Mouse (Mus musculus) G1E (cell line): ENCODE measurements around the gene Crim1. TPM values are rescaled to one million over a fixed set of nuclear protein-coding genes. Genes with fewer than 3 reads are reported as not detected.

Source experiments
- ATAC-seq: 2 replicates; pipeline ENCODE4 v1.8.0; 2016; ENCODE audit warnings: mild to moderate bottlenecking; ENCODE audit not compliant: insufficient number of reproducible peaks, poor library complexity, low FRiP score, severe bottlenecking; ENCODE audit errors: extremely low read depth
- DNase-seq: peaks from one replicate; pipeline ENCODE4 v3.0.0; 2012; ENCODE audit warnings: low spot score
- H3K27me3 ChIP-seq: 2 replicates; pipeline ENCODE4 v1.6.1; 2012; ENCODE audit warnings: mild to moderate bottlenecking, low read length, inconsistent platforms; ENCODE audit not compliant: insufficient read depth
- H3K36me3 ChIP-seq: replicated peaks from 2 replicates; pipeline ENCODE3; 2012; ENCODE audit warnings: mild to moderate bottlenecking, inconsistent platforms
- H3K4me1 ChIP-seq: 2 replicates; pipeline ENCODE4 v1.6.1; 2012; ENCODE audit warnings: low read depth, low read length, inconsistent platforms, mixed read lengths; ENCODE audit not compliant: insufficient read depth
- H3K4me3 ChIP-seq: 2 replicates; pipeline ENCODE4 v1.5.1; 2012; ENCODE audit warnings: low read depth, mild to moderate bottlenecking, inconsistent platforms, low read length, moderate library complexity, mixed read lengths
- H3K9me3 ChIP-seq: replicated peaks from 2 replicates; pipeline ENCODE4 v1.6.1; 2012; ENCODE audit warnings: inconsistent platforms
- CTCF ChIP-seq: IDR thresholded peaks from 2 replicates; pipeline ENCODE4 v1.5.1; 2012; ENCODE audit warnings: low read depth, low read length, inconsistent platforms, mixed read lengths
- GATA1 ChIP-seq: IDR thresholded peaks from 2 replicates; pipeline ENCODE4 v1.6.1; 2012; ENCODE audit warnings: borderline replicate concordance, low read length, inconsistent platforms, mixed read lengths
- GATA2 ChIP-seq: IDR thresholded peaks from 2 replicates; pipeline ENCODE4 v1.6.1; 2012; ENCODE audit warnings: low read depth, low read length, inconsistent platforms, borderline replicate concordance
- POLR2AphosphoS5 ChIP-seq: IDR thresholded peaks from 2 replicates; pipeline ENCODE4 v1.6.1; 2012; ENCODE audit warnings: low read depth, low read length, inconsistent platforms; ENCODE audit not compliant: insufficient replicate concordance
- TAL1 ChIP-seq: conservative IDR thresholded peaks from 2 replicates; pipeline ENCODE4 v1.6.1; 2012; ENCODE audit warnings: low read depth, low read length, inconsistent platforms, mixed read lengths
- polyA plus RNA-seq: library from polyadenylated mRNA; stranded (reverse); fragments of >175 nt; gene quantifications from 2 replicates; pipeline ENCODE4 v1.2.3, GENCODE M21; 2012
- total RNA-seq, 2 experiments: library from RNA; stranded (forward) in 1 of 2; stranded (reverse) in 1 of 2; fragments of 200-1000 nt in 1 of 2; fragments of >200 nt in 1 of 2; fragmentation: Nextera tagmentation in 1 of 2; gene quantifications; 2 replicates each; pipeline ENCODE4 v1.2.3; 2014 to 2017

Gene Crim1
- total and polyA plus RNA-seq, 3 experiments: 20.3 to 37.8 (median 21.9) TPM

- DNase-seq: no peak
- TF ChIP-seq CTCF (no peak), TAL1 (no peak), GATA1 (no peak), POLR2AphosphoS5 (no peak)
- H3K36me3 ChIP-seq: peaks cover 85% of the 10 kb centered on the region
- peaks cover 12% of the 10 kb centered on the region for H3K4me1 ChIP-seq
- H3K9me3 ChIP-seq: no peaks in the 10 kb centered on the region
- no peak for ATAC-seq
- H3K4me3 ChIP-seq: no peak overlapping the region
- no peaks in the 10 kb centered on the region for H3K27me3 ChIP-seq
These were observed 157.7 kb downstream of the Crim1 start for GRCm38 (mm10) chr17:78357753-78358152.

DNA sequence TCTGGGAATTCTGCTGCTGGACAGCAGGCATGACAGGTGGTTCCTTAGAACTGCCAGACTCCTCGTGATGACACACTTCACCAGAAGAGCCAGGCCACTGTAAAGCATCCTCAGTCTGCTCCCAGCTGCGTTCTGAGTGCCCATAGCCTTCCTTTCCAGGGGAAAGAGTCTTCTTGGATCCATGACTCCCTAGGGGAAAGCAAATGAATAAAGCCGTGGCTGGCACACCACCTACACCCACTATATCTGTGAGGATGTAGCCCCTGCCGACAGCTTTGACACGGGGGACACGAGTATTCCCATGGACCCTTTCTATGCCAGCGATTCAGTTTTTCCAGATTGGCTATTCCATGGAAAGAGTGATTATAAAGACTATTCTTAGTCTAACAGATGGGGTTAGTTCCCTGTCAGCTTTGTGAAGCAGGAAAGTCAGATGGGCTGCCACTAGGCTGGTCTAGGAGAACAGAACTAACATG lies 158.2 kb downstream of the Crim1 start:
- H3K4me1 ChIP-seq: peaks cover 17% of the 10 kb centered on the region
- TF ChIP-seq TAL1 (no peak), GATA1 (no peak), POLR2AphosphoS5 (no peak)
- no peaks in the 10 kb centered on the region for H3K9me3 ChIP-seq
- peaks cover 86% of the 10 kb centered on the region for H3K36me3 ChIP-seq
- no peaks in the 10 kb centered on the region for H3K27me3 ChIP-seq
- ATAC-seq (no peak), DNase-seq (no peak)
- H3K4me3 ChIP-seq: no peak overlapping the region

DNA sequence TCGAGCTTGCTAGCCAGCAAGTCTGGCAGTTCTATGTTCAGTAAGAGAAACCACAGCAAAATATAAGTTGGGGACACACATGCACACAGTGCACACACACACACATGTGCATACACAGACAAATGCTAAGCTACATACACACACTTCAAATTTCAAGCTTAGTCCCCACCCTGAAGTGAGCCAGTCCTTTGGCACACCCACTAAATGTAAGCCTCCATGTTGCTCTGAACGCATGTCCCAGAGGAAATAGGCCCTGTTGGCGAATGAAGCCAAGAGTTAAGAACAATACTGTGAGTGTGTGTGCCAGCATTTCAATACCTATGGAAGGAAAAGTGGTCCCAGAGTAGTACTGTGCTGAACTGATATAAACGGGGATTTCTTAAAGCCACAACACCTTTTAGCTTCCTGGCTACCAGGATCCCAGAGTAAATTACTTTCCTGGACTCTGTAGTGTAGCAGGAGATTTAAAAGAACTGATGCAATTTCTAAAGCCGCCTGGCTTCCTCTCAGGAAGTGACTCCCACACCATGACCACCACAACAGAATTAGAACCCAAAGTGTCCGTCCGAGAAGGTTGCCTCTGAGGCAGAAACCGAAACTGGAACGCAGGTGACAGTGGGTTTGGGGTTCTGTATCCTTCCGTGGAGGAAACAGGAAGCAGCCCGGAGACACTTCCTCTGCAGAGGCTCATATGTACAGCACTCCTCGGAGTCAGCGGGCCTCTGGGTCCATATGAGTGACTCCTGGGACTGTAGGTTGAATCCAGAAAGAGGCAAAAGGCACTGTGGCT lies 162.1 kb downstream of the Crim1 start:
- no peak for TF ChIP-seq TAL1
- no peak for TF ChIP-seq CTCF
- no peak for TF ChIP-seq GATA2
- no peak for TF ChIP-seq POLR2AphosphoS5
- no peak for TF ChIP-seq GATA1
- Histone ChIP-seq H3K4me1 (peaks cover 22% of the 10 kb centered on the region), H3K27me3 (no peaks in the 10 kb centered on the region), H3K4me3 (no peak overlapping the region), H3K9me3 (no peaks in the 10 kb centered on the region), H3K36me3 (peaks cover 89% of the 10 kb centered on the region)
- no peak for DNase-seq
- no peak for ATAC-seq

GRCm38 (mm10) chr17:78364555-78365302 lies 164.7 kb downstream of the Crim1 start:
- H3K27me3 ChIP-seq: no peaks in the 10 kb centered on the region
- no peak overlapping the region for H3K4me3 ChIP-seq
- H3K4me1 ChIP-seq: peaks cover 32% of the 10 kb centered on the region
- H3K36me3 ChIP-seq: peaks cover 95% of the 10 kb centered on the region
- ATAC-seq (no peak), DNase-seq (no peak)
- no peaks in the 10 kb centered on the region for H3K9me3 ChIP-seq
- TF ChIP-seq GATA2 (no peak), CTCF (no peak), POLR2AphosphoS5 (no peak), GATA1 (no peak), TAL1 (no peak)

- no peak for ATAC-seq
- Histone ChIP-seq H3K27me3 (no peaks in the 10 kb centered on the region), H3K36me3 (peaks cover 96% of the 10 kb centered on the region), H3K4me1 (peaks cover 32% of the 10 kb centered on the region), H3K4me3 (no peak overlapping the region), H3K9me3 (no peaks in the 10 kb centered on the region)
- TF ChIP-seq GATA1 (no peak), GATA2 (no peak), CTCF (no peak), TAL1 (no peak), POLR2AphosphoS5 (no peak)
- no peak for DNase-seq
These were observed 166.0 kb downstream of the Crim1 start for GRCm38 (mm10) chr17:78366070-78366469.

GRCm38 (mm10) chr17:78368481-78368880 lies 168.4 kb downstream of the Crim1 start:
- Histone ChIP-seq H3K27me3 (no peaks in the 10 kb centered on the region), H3K9me3 (no peaks in the 10 kb centered on the region), H3K4me3 (no peak overlapping the region), H3K36me3 (peaks cover 94% of the 10 kb centered on the region), H3K4me1 (peaks cover 13% of the 10 kb centered on the region; the same call in 1 of the 2 replicates)
- ATAC-seq (no peak), DNase-seq (no peak)
- TF ChIP-seq POLR2AphosphoS5 (no peak), GATA1 (no peak), CTCF (no peak), GATA2 (no peak), TAL1 (no peak)
